Mouse (Mus musculus) spleen, postnatal 10 days (tissue): Measurements from ENCODE around the gene Parl.

Experiments
- DNase-seq, 2 experiments: peaks; one replicate each; pipeline ENCODE4 v3.0.0; 2021 to 2022; ENCODE audit warnings: low spot score in 2 of 2

The Parl gene

DNA sequence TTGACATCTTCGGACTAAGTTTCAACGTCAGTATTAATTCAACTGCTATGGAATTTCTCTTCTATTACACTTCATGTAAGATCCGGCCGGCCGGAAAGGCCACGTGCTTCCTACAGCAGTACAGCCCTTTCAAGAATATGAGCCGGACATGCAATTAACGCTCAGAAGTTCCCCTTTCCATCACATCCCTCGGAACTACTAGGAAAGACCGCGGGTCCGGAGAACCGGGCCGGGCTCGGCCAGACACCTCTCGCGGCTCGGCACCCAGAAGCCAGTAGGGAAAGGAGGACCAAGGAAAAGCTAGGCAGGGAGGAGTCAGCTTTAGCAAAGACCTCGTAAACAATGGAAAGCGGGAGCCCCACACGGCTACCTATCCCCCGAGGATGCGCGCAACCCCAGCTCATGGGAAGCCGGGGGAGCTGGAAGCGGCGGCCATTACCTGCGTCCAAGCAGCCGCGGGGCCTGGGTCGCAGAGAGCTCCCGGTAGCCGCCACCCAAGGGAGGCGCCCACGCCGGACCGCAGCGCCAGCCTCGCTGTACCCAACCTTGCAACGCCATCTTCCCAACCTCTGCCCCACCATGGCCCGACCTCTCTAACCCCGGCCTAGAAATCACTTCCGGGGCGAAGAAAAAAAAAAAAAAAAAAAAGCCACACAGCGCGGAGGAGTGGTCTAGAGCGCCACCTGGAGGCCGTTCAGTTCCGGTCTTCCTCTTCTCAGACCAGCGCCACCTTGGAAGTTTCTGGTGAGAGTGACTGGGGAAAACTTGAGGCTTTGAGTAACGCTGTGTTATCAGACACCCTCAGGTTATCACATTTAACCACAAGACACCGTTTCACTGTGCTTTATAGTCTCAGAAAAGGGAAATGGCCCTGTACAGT, at the start of gene Parl:
Gene Parl, minus strand, starts transcription at position 618 of the 880 bp plus-strand sequence.
- DNase-seq, result peak; percentile 75 to 93

DNA sequence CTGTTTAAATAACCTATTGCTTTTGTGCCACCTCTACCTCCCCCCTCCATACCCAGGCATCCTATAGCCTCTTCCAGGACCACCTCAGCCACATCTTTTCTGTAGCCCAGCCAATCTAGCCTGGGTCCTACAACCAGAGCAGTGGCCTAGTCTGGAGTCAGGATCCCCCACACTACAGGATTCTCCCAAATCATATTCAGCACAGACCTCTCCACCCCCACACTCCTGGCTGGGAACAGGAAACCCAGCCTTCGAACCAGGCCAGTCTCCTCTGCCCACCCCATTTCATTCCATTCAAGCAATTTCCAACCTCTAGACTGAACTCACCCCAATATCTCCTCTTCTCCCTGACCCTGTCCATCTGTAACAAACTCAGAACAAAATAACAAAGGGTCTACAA, 43.3 kb upstream of the Parl start:
- DNase-seq, result no peak

DNA sequence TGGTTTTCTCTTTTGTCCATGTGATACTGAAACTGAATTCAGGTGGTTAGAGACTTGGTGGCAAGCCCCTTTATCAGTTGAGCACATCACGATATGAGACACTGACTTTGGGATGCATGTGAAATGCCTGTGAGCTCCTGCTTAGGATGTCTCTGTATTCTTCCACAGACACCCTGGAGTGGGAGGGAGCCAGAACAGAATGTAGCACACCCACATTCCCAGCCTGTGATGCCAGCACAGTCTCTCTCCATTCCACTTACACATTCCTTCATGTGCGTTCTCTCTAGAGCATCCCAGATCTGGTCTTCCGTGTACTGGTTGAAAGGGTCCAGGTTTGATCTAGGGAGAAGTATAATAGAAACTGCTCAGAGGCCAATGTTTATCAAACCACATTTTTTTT, 36.4 kb upstream of the Parl start:
- no peak for DNase-seq

DNA sequence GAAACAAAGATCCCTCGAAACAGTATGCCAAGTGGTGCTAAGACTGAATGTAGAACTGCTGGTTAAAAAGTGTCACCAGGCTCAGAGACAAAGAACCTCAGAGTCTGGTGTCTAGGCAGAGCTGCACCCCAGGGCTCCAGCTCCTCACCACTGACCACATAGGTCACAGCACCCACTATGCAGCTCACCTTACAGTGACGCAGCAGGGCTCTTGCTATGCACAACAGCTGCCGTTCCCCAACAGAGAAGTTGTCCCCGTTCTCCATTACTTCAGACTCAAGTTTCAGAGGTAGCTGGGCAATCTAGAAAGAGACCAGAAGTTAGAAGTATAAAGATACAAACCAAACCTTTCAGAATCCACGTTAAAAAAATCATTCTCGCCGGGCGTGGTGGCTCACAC, 32.7 kb upstream of the Parl start:
- no peak for DNase-seq

DNA sequence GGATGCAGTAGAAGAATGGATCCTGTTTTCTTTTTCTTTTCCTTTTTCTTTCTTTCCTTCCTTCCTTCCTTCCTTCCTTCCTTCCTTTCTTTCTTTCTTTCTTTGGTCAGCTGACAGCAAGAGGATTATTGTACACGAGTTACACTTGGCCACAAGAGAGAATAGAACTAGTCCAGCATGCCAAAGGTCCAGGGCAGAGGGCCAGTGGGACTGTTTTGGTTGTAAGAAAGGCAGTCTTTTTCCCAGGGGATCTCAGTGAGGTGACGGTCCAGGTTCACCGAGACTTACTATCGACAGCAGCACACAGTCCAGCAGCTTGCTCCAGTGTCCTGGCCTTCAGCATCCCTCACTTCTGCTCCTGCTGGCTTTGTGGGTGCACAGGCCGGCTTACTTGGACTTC, 26.1 kb upstream of the Parl start:
- no peak for DNase-seq

DNA sequence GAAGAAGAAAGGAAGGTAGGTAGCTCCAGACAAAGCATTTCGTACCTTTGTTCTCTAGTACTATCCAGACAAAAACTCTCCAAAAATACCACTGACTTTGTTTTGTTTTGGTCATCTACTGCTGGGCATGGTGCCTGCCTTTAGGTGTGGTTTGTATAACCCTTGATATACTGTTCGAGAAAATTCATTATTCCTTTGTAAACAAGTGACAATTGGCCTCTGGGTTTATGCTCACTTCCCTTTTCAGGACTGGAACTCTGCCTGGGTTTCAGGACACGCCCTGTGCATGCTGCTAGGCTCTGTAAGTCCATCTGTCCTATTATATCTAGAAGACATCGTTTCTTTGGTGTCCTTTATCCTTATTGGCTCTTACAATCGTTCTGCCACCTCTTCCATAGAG, 23.1 kb upstream of the Parl start, which contains the start of gene Cyp2ab1:
Gene Cyp2ab1, minus strand, starts transcription at position 119 of the 400 bp plus-strand sequence.
- DNase-seq, result no peak

DNA sequence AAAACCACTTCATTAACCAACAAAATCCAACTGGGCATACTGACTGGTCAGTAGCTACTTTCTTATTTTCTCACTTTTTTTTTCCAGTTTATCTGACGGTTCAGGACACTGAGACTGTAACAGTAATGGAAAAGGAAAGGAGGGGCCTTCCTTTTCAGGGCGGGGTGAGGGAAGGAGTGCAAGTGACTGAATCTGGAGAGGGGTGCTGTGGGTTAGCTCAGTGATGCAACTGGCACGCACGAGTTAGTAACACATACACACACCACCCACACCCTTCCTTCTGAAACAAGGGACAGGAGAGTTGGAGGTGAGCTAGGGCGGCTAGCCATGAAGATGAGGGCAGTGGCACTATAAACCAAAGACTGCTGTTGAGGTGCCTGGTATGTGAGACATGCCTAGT, 21.7 kb upstream of the Parl start:
- no peak for DNase-seq

DNA sequence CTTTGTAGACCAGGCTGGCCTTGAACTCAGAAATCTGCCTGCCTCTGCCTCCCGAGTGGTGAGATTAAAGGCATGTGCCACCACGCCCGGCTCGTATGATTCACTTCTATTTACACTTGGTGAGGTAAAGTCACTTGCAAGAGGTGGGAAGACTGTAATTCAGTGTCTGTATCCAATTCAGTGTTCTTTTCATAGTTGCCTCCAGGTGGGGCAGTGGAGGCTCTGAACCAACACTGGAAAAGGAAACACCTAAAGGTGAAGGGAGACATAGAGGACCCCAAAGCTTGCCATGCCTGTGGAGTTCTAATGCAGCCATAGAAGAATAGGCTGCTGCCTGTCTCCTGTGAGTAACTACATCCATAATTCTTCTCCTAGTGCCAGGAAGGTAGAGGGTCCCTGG, 20.1 kb upstream of the Parl start:
- DNase-seq, result no peak

DNA sequence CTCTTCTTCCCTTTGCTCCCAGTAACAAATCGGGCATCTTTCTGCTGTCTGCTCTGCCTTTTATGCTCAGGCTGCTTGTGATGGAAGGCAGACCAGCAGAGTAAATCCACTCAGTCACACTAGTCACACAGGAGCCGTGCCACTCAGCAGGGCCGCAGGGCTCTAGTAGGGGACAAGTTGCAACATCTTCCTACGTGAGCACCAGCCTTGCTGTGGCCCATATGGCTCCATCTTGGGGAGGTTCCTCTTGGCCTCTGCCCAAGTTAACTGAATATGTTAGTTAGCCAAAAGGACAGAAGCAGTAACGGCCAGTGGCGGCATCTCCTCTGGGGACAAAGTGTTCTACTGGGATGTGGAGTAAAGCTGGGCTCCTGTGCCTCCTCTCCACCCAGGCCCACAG, 14.6 kb upstream of the Parl start:
- no peak for DNase-seq

DNA sequence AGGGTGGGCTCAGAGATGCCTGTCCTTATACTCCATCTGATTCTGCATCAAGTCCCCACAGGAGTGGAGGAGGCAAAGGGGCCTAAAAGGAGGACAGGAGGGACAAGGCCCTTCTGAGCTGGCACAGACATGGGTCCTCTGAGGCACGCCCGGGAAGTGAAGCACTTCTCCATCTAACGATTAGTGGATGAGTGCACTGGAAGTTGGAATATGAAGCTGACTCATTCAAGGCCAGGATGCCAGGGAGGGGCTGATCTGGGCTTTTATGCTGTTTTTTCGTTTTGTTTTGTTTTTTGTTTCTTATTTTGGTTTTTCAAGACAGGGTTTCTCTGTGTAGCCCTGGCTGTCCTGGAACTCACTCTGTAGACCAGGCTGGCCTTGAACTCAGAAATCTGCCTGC, 13.1 kb upstream of the Parl start:
- DNase-seq, result no peak

DNA sequence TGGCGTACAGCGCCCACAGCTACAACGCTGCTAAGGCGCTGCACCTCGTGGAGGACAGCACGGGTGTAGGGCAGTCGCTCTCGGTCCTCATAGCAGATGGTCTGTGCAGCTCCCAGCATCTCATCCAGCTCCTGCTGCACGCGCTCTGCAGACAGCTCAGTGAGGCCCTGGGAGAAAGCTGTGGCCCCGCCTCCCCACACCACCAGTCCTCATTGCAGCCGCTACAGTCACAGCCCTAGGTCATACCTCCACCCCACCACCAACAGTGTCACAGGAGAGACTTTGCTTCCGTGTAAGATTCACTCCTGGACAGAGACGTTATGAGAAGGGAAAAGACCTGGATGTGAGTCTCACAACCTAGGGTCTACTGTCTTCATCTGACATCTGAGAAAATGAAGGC, 10.1 kb upstream of the Parl start:
- DNase-seq, result no peak

DNA sequence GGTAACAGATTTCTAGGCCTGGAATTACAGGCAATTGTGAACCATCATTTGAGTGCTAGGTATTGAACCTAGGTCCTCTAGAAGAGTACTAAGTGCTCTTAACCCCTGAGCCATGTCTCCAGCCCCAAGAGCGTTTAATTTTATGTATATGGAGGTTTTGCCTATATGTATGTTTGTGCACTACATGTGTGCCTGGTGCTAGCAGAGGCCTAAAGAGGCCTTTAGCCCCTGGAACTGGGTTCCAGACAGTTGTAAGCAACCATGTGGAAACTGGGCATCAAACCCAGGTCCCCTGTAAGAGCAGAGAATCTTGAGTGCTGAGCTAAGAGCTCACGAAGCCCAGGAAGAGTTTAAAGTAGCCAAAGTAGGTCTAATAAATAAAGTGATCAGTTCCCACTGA, 2.1 kb downstream of the Parl start:
- no peak for DNase-seq

DNA sequence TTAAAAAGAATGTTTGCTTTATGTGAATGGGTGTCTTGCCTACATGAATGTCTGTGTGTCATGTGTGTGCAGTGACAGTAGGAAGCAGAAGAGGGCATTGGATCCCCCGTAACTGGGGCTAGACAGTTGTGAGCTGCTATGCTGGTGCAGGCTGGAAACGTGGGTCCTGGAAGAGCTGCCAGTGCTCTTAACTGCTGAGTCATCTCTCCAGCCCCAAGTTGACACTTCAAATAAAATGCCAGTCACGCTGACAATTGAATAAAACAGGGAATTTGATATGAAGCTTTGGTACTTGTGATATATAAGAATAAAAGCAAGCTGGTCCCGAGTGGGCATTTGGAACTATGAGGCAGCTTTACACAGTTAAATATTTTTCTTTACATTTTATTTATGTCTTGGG, 21.9 kb downstream of the Parl start:
- DNase-seq, result no peak

DNA sequence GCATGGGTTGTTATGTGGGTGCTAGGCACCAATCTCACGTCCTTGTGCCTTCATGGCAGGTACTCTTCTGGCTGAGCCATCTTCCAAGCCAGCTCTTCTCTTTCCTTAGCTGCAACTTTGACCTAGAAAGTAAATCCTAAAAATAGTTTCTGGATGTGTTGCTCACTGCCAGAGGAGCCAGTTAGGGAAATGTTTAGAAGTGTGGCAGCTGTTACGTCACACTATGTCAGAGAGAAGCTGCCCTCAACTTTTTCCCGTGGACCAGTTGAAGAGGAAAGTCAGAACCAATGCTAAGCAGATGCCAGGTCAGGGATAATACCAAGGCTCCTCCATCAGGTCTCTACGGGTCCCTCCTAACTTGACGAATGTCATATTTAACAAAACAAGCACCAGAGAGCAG, 22.8 kb downstream of the Parl start:
- DNase-seq, result no peak

DNA sequence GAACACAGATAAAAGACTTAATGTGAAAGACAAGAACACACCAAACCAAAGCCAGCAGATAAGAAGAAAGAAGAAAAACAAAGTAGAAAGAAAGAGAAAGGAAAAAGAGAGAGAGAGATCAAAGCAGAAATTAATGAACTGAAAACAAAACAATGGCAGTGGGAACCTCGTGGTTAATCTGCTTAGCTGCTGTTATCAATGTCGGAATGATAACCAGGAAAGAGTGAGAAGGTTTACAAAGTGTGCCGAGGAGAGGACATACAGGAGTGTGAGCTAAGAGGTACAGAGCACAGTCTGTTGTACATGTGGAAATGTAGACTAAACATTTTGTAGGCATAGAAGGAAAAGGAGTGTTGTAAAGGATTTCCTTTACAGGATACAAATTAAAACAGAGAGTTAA, 29.2 kb downstream of the Parl start:
- no peak for DNase-seq

DNA sequence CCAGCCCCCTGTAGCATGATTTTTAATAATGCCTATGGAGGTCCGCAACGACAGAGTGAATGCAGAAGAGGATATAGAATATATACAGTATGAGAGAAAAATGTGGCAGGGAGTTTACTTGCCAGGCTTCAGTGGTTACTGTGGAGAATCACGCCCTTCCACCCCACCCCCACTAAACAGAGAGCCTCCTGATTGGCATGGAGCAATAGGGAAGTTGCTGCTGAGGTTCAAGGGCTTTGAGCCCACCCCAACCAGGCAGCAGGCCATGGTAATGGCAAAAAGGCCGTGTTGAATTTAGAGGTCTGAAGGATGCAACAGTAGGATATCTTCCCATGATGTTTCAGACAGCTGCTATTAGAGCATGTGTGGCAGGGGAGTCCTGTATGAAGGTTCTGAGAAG, 30.8 kb downstream of the Parl start:
- DNase-seq, result no peak

DNA sequence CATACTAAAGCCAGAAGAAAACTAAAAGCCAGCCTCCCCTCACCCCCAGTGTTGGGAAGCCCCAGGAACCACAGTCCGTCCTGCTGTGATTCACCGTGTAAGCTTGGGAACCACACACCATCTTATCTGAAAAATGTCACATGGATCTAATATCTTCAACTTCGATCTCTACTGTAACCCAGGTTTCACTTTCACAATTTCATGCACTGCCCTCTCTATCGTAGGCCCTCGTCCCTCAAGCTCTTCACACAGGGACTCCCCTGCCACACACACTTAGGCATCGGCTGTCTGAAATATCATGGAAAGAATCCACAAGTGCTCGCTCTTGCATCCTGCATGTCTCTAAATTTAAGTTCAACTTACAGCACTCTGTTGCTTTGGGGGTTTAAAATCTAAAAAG, 37.1 kb downstream of the Parl start:
- DNase-seq, result no peak

DNA sequence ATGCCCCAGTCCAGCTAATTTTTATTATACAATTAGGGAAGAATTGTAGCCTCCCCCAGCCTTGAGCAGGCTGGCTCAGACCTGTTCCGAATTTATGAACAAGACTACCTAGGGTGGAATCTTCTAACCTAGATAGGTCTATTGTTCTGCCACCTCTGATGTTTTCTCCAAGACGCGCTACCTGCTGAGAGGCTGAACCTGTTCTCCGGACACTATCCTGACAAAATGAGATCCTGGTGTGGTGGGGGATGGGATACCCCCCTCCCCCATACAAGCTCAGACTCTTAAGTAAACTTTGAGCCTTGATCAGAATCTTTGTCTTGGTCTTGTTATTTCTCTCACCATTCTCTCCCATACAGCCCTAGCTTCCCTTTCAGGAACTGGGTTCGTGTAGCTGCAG, 44.3 kb downstream of the Parl start:
- DNase-seq, result no peak

DNA sequence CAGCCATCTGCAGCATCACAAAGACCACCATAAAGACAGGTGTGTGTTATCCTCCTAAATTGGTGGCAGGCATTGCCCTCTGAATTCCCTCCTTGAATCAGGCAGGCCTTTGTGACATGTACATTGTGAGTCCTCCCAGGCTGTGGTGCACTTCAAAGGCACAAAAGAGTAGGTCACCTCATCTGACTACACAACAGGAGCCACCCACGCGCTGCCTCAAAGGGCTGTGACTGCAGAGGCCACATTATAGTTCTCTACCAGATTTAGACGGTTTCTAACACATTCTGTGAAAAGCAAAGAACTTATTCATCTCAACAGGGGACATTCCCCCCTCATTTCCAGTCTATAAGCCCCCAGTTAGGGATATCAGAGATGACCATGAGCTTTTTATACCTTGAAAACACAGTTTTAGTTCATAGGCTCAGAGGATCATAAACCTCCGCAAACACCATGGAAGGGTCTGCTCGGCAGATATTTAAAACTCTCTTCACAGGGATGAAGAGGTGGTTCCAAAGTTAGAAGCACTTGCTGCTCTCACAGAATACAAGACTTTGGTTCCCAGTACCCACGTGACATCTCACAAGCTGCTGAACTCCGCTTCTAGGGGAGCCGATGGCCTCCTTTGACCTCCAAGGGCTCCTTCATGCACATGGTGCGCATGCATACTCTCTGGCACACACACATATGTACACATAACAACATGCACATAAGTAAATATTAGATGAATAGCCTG, 53.6 kb downstream of the Parl start:
- DNase-seq, result no peak

DNA sequence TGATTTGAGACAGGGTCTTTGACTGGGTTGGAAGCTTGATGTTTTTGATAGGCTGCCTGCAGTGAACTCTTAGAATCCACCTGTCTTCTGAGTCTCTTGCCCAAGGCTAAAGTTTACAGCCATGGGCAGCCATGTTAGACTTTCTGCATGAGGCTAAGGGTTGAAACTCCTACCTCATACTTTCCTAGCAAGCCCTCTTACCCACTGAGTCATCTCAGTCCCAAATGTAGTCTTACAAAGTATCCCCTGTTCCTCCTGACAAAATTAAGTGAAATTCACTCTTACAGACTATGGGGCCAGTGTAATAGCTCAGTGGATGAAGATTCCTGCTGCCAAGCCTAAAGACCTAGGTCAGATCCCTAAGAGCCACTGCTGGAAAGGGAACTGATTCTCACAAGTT, 55.1 kb downstream of the Parl start:
- no peak for DNase-seq

DNA sequence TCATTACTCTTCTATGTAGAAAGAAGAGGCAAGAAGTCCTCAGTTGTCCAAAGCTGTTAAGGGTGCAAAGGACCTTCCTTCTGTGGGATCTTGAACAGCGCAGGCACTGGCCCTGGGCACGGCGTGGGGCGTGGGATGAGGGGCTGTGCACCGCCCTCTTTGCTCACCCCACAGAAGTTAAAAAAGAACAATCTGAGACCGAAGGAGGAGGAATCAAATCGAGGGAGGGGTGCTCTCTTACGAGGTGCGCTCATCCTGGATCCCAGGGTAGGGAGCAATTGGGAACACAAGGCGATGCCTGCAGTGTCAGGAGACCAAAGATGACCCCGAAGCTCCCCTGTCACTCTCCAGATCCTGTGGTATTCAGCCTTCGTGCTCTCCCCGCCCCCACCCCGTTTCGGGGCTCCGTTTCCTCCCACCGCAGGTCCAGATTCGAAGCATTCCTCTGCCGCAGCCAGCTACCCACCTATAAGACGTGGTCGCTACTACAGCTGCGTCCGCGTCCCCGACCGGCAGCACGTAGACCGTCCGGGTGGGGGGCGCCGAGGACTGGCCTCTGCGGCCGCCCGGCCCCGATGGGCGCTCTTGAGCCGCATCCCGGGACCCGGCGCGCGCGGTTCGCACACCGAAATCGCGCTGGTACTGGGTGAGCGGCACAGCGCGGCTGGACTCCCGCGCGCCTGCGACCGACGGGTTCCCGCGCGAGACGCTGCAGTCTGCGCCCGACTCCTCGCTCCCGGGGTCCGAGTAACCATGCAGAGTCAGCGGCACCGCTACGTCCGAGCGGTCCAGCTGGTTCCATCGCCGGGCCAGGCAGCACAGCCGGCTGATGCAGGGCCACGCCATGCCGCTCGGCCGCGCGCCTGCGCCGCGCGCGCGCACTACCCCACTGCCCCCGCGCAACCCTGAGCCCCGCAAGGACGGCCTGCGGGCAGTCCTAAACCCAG, 61.4 kb downstream of the Parl start, which contains the start of gene Map6d1:
Gene Map6d1, minus strand, starts transcription at position 891 of the 947 bp plus-strand sequence.
- DNase-seq, result peak in 1 of 2 experiments; percentile 19

DNA sequence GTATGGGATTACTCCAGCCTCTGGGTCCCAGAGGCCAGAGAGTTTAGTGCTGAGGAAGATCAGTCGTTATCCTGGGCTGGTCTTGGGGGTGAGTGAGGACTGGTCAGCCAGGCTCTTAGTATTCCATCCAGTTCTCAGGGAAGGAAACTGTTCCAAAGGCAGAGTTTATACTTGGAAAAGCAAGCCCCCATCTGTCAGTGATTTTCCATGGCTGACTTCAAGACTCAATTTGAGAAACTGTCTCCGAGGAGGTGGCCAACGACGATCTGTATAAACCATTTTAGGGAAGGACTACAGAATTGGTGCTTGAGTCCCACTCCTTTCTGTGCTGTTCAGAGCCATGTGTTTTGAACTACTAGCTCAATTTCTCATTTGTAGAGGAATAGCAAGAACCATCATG, 63.5 kb downstream of the Parl start:
- no peak for DNase-seq
